Mouse (Mus musculus): ENCODE results near the gene Il1f6.
"Not testable (repeated sequence)": the region's sequence is repeated elsewhere in the genome, so short reads cannot be mapped to it uniquely, and the experiment has no call there.

Gene Il1f6

DNA sequence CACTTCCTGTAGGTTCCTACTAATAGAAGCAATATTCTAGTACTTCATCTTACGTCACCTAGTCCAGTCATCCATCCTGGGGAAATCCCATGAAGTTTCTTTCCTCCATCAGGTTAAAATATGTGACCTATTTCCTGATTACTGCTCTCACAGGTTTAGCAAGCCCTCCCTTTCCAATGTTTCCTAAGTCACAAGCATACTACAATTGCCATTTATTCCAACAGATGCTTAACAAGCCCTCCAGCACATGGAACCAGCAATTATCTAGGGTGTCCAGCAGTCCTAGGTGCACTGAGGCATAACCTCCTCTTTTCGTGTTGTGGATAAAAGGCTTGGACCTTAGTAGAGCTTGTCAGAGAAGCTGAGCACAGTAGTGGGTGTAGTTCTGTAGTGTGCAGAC is at the start of gene Il1f6:
Gene Il1f6 (plus strand): TSS at position 301 of the 400 bp plus-strand sequence.
- DNase-seq (ENCODE audit: low read depth), result no peak

DNA sequence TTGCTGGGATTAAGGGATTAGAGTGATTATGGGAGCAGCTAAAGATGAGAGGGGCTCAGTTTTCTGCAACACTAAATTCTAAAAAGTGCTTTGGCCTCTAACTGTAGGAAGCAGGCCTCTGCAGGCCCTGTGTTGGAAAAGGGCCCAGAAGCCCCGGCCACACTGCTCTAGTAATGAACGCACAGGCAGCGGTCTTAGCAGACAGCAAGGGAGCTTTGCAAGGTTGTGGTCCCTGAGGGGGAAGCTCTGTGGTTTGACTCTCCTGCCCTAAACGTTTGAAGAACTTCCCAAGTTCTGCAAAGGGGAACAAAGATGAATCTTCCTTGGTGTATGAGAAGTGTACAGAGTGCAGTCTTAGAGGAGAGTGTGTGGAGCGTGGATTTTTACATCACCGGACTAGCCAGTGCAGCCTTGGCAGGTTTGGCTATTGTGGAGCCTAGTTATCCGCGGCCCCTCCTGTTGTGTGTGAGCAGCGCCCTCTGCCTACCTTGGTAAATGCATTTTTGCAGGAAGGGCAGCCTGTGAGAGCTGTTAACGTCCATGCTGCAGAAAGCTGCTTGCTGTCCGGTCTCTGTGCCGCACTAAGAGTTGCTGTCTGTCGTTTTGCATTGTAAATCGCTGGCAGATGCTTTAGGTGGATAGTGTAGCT is 33.4 kb upstream of the Il1f6 start:
- DNase-seq (ENCODE audit: low read depth), result not testable (repeated sequence)

DNA sequence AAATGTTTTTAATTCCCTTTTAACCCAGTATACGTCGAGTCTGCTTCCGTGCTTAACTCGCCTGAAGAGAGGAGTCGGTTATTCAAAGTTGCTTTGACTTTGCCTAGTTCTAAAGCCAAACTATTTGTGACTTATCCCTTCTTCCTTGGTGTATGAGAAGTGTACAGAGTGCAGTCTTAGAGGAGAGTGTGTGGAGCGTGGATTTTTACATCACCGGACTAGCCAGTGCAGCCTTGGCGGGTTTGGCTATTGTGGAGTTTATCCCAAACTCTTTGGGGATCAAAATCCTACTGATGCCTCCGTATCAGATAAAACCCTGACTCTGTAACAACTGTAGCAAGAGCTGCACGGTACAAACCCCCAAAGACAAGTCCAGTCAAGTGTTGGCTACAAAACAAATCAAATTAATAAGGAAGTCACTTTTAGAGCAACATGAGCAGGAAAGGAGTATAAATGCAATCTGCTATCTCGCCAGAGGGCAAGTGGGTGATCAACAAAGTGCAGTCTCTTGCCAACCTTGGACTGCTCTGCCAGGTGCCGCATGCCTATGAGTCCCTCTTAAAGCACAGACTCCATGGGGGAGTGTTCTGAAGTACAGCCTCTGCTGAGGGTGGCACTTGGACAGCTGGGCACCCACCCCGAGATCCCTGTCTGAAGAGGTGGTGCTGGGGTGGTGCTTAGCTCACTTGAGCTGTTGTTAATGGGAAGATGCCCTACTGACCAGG is 32.6 kb upstream of the Il1f6 start:
- DNase-seq (ENCODE audit: low read depth), result not testable (repeated sequence)

DNA sequence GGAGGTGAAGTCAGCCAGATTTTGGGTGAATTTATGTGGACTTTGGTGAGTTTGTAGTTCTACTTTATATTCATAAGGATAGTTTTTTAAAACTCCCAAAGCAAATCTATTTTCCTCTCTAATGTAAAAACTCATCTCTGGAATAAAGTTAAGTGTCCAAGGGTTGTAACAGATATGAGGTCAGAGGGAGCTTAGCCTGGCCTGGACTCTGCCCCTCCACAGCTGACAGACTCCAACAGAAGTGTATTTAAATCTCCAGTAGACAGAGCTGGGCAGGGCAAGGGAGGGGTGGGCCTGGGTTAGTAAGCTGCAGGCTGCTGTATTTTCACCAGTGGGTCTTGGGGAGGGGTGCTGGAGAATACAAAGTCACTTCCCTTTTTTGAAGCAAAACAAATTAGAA is 31.1 kb upstream of the Il1f6 start:
- not testable (repeated sequence) for DNase-seq (ENCODE audit: low read depth)

DNA sequence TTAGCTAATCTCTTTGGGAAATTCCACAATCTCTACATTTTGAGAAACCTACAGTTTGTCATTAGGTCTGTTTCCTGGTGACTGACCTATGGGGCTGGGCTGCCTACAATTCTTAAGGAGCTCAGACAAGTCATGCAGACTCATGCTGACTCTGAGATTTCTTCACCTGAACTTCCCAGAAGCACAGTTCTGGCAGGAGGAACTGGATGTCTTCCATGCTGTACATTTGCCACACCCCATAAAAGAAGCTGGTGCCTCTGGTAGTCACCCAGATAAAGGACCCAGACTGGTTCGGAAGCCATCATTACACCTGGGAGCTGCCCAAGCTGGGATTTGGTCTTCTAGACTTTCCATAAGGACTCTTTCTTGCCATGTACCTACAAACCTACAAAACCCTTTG is 29.0 kb upstream of the Il1f6 start, which contains the start of gene Il1f9:
Gene Il1f9 (plus strand): TSS at position 301 of the 400 bp plus-strand sequence.
- no peak for DNase-seq (ENCODE audit: low read depth)

DNA sequence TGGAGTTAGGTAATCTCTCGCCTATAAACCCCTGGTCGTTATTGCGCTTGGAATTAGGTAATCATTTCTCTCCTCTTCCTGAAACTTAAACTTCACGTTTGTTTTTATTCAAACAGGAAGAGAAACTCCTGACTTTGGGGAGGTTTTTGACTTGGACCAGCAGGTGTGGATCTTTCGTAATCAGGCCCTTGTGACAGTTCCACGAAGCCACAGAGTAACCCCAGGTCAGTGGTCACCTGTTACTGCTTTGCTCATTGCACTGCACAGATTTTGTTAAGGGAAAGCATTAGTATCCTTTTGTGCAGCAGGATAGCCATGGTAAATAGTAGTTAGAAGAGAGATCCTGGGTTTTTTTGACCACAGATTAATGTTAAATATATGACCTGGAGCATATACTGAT is 27.6 kb upstream of the Il1f6 start:
- DNase-seq (ENCODE audit: low read depth), result no peak

DNA sequence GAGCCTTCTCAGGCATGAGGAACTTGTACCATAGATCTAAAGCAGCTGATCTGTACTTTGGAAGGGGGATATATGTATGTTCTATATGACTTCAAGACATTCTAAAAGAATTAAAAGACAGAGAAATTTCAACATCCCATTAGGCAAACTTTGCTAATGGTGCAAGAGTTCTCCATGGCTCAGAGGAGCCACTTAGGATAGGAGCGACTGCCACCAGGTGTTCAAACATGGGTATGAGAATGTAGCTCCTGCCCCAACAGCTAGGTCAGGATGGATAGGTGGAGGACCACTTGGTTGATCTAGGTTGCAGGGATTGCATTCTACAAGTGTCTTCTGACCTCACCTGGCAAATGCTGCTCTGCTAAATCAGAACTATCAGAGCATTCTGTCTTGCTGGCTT is 27.0 kb upstream of the Il1f6 start:
- no peak for DNase-seq (ENCODE audit: low read depth)

DNA sequence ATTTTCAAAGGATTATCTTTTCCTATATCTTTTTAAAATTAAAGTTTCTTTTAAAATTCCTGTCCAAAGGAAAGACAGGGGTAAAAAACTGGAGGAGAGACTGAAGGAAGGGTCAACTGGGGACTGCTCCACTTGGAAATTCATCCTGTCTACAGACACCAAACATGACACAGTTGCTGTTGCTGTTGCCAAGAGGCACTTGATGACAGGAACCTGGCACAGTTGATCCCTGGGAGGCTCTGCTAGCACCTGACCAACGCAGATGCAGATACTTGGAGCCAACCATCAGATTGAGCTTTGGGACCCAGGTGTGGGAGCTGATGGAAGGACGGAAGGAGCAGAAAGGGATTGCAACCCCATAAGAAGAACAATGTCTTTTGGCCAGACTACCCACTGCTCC is 12.0 kb downstream of the Il1f6 start:
- no peak for DNase-seq (ENCODE audit: low read depth)

DNA sequence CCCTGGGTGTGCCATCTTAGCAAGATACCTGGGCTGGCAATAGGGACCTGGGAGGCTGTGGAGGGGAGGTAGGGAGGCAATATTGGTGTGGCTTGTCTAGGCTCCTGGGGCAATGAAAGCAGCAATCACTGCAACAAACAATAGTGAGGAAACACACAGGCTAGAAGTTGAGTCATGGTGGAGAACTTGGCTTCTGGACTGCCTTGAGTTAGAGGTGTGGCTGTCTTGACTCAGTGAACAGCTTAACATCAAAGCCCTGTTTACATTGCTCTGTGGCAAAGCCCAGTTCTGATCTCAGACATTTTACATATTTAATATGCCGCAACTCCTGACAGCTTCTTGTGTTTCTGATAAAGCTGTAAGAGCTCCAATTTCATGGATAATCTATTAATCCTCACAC is 52.3 kb downstream of the Il1f6 start:
- no peak for DNase-seq (ENCODE audit: low read depth)

DNA sequence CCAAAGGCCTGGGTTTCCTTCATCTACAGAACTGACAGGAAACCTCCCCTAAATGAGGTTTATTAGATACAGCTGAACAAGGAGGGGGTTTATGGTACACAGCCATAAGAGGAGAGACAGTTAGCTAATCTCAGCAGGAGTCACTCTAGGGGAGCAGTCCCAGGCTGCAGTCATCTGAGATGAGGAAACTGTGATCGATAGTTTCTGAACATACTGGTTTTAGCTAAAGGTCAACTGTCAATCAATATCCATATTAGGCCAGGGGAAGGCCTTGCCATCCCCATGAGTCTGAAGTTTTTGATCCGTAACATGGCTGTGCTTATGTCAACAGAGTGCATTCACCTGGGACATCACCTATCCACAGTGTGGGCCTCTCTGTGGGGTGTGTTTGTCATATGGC is 58.4 kb downstream of the Il1f6 start:
- DNase-seq (ENCODE audit: low read depth), result no peak

DNA sequence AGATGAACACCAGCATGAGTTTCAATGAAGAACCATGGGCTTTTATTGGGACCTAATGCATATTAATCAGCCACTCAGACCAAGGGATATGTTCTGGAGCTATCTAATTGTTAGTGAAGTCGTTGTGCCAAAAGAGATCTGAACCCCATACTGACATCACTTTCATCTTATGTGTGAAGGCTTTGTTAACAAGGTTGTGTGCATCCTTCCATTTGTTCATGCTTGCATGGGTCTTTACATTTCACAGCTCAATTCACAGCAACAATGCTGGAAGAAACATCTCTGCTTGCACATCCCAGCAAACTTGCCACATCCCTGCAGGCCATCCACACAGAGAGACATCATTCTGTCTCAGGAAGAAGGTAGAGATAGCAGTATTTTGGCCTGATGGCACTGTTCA is 59.9 kb downstream of the Il1f6 start:
- no peak for DNase-seq (ENCODE audit: low read depth)
